Mouse (Mus musculus) neural tube, embryonic 13.5 days (tissue): ENCODE measurements around the gene Rnf130. TPM values are rescaled to one million over a fixed set of nuclear protein-coding genes. Genes with fewer than 3 reads are reported as not detected.
A peak's percentile ranks its signal among the peaks of the same experiment; 100 is the strongest.

Experiments
- ATAC-seq: fragments of 200-750 bp; cut with Nextera tagmentation; 2 replicates; pipeline ENCODE4 v1.8.0; 2017; ENCODE audit warnings: low read depth, mild to moderate bottlenecking, moderate TSS enrichment, moderate library complexity
- H3K27ac ChIP-seq: fragments of 300-500 bp; sonication (generic); replicated peaks from 2 replicates; pipeline ENCODE4 v1.5.1; 2015; ENCODE audit warnings: moderate library complexity, mild to moderate bottlenecking, inconsistent platforms
- H3K27me3 ChIP-seq: fragments of 300-500 bp; sonication (generic); 2 replicates; pipeline ENCODE4 v1.6.1; 2015; ENCODE audit warnings: mild to moderate bottlenecking, inconsistent platforms
- H3K36me3 ChIP-seq: fragments of 300-500 bp; sonication (generic); 2 replicates; pipeline ENCODE4 v1.6.1; 2015; ENCODE audit warnings: mild to moderate bottlenecking, inconsistent platforms
- H3K4me1 ChIP-seq: fragments of 300-500 bp; sonication (generic); replicated peaks from 2 replicates; pipeline ENCODE4 v1.6.1; 2015; ENCODE audit warnings: inconsistent platforms
- H3K4me2 ChIP-seq: fragments of 300-500 bp; sonication (generic); 2 replicates; pipeline ENCODE4 v1.6.1; 2015; ENCODE audit warnings: inconsistent platforms, mild to moderate bottlenecking, moderate library complexity
- H3K4me3 ChIP-seq: fragments of 300-500 bp; sonication (generic); 2 replicates; pipeline ENCODE4 v1.5.1; 2015; ENCODE audit warnings: mild to moderate bottlenecking, inconsistent platforms
- H3K9ac ChIP-seq: fragments of 300-500 bp; sonication (generic); 2 replicates; pipeline ENCODE4 v1.6.1; 2015; ENCODE audit warnings: moderate library complexity, mild to moderate bottlenecking, inconsistent platforms
- H3K9me3 ChIP-seq: fragments of 300-500 bp; sonication (generic); 2 replicates; pipeline ENCODE4 v1.6.1; 2016; ENCODE audit warnings: inconsistent platforms
- WGBS: fragments of 180-500 bp; shearing (Covaris S2); methylation state at CpG from one replicate; pipeline ENCODE4 v1.1.7; 2015; 5-methylcytosine and 5-hydroxymethylcytosine counted together
- polyA plus RNA-seq: library from polyadenylated mRNA; unstranded; fragments of >200 nt; fragmentation: Nextera tagmentation; extraction: Ambion mirVana; gene quantifications from 2 replicates; pipeline ENCODE4 v1.2.1, GENCODE M21; 2015

Rnf130 gene
- 59.2 and 64.2 TPM in 2 replicates for polyA plus RNA-seq

- Histone ChIP-seq H3K4me2 (peak within 1 kb of the TSS; percentile 79), H3K27me3 (peaks cover 10% of the 10 kb centered on the region), H3K36me3 (no peaks in the 10 kb centered on the region), H3K4me1 (peaks cover 35% of the 10 kb centered on the region), H3K9me3 (no peaks in the 10 kb centered on the region), H3K9ac (peak within 1 kb of the TSS; percentile 99), H3K4me3 (peak within 1 kb of the TSS; percentile 77), H3K27ac (peak within 1 kb of the TSS; percentile 97)
- under 1% methylated on average over 119 of the region's 129 CpGs for WGBS
- ATAC-seq: peak; percentile 89
These were observed at the start of gene Rnf130 for GRCm38 (mm10) chr11:50024833-50025720. TSS of gene Rnf130 (plus strand) at chr11:50025346.

GRCm38 (mm10) chr11:49977963-49978568, 47.1 kb upstream of the Rnf130 start:
- no peaks in the 10 kb centered on the region for H3K9me3 ChIP-seq

GRCm38 (mm10) chr11:49978935-49979334, 46.2 kb upstream of the Rnf130 start:
- H3K4me2 ChIP-seq: no peak overlapping the region
- 94% methylated on average over 8 of the region's 8 CpGs for WGBS
- no peak overlapping the region for H3K4me3 ChIP-seq
- H3K36me3 ChIP-seq: no peaks in the 10 kb centered on the region
- ATAC-seq: no peak
- H3K9me3 ChIP-seq: no peaks in the 10 kb centered on the region
- H3K27me3 ChIP-seq: no peaks in the 10 kb centered on the region
- H3K4me1 ChIP-seq: no peaks in the 10 kb centered on the region
- no peak overlapping the region for H3K27ac ChIP-seq
- H3K9ac ChIP-seq: no peak overlapping the region

More at GRCm38 (mm10) chr11:49977963-49978568, 47.1 kb upstream of the Rnf130 start:
- WGBS: 84% methylated on average over 10 of the region's 10 CpGs
- Histone ChIP-seq H3K4me3 (no peak overlapping the region), H3K36me3 (no peaks in the 10 kb centered on the region), H3K9ac (no peak overlapping the region), H3K27ac (no peak overlapping the region), H3K4me2 (no peak overlapping the region), H3K27me3 (no peaks in the 10 kb centered on the region), H3K4me1 (no peaks in the 10 kb centered on the region)
- ATAC-seq: no peak

GRCm38 (mm10) chr11:49980681-49981235, 44.4 kb upstream of the Rnf130 start:
- Histone ChIP-seq H3K27me3 (no peaks in the 10 kb centered on the region), H3K4me3 (no peak overlapping the region), H3K4me1 (no peaks in the 10 kb centered on the region), H3K9me3 (no peaks in the 10 kb centered on the region), H3K4me2 (no peak overlapping the region), H3K27ac (no peak overlapping the region), H3K36me3 (no peaks in the 10 kb centered on the region), H3K9ac (no peak overlapping the region)
- WGBS: 76% methylated on average over 6 of the region's 6 CpGs
- no peak for ATAC-seq

GRCm38 (mm10) chr11:49981321-49981963, 43.7 kb upstream of the Rnf130 start:
- Histone ChIP-seq H3K9ac (no peak overlapping the region), H3K9me3 (no peaks in the 10 kb centered on the region), H3K4me3 (no peak overlapping the region), H3K27me3 (no peaks in the 10 kb centered on the region), H3K36me3 (no peaks in the 10 kb centered on the region), H3K4me2 (no peak overlapping the region), H3K27ac (no peak overlapping the region), H3K4me1 (no peaks in the 10 kb centered on the region)
- ATAC-seq: no peak
- WGBS: 91% methylated on average over 7 of the region's 7 CpGs

GRCm38 (mm10) chr11:49982094-49982493, 43.1 kb upstream of the Rnf130 start:
- no peaks in the 10 kb centered on the region for H3K36me3 ChIP-seq
- no peaks in the 10 kb centered on the region for H3K9me3 ChIP-seq
- ATAC-seq: no peak
- no peak overlapping the region for H3K9ac ChIP-seq
- WGBS: 84% methylated on average over 4 of the region's 4 CpGs
- no peaks in the 10 kb centered on the region for H3K27me3 ChIP-seq
- no peaks in the 10 kb centered on the region for H3K4me1 ChIP-seq
- H3K27ac ChIP-seq: no peak overlapping the region
- H3K4me3 ChIP-seq: no peak overlapping the region
- no peak overlapping the region for H3K4me2 ChIP-seq

GRCm38 (mm10) chr11:49982881-49983280, 42.3 kb upstream of the Rnf130 start:
- Histone ChIP-seq H3K36me3 (no peaks in the 10 kb centered on the region), H3K4me1 (no peaks in the 10 kb centered on the region), H3K27me3 (no peaks in the 10 kb centered on the region), H3K4me2 (no peak overlapping the region), H3K4me3 (no peak overlapping the region), H3K9ac (no peak overlapping the region), H3K9me3 (no peaks in the 10 kb centered on the region), H3K27ac (no peak overlapping the region)
- 55% methylated on average over 4 of the region's 4 CpGs for WGBS
- no peak for ATAC-seq

GRCm38 (mm10) chr11:49983875-49984552, 41.1 kb upstream of the Rnf130 start:
- Histone ChIP-seq H3K4me1 (no peaks in the 10 kb centered on the region), H3K36me3 (no peaks in the 10 kb centered on the region), H3K27me3 (no peaks in the 10 kb centered on the region), H3K27ac (no peak overlapping the region), H3K4me3 (no peak overlapping the region), H3K9me3 (no peaks in the 10 kb centered on the region), H3K4me2 (no peak overlapping the region), H3K9ac (no peak overlapping the region)
- 74% methylated on average over 4 of the region's 4 CpGs for WGBS
- ATAC-seq: no peak

GRCm38 (mm10) chr11:49985009-49985408, 40.1 kb upstream of the Rnf130 start:
- Histone ChIP-seq H3K4me1 (no peaks in the 10 kb centered on the region), H3K27me3 (no peaks in the 10 kb centered on the region), H3K4me3 (no peak overlapping the region), H3K9me3 (no peaks in the 10 kb centered on the region), H3K9ac (no peak overlapping the region), H3K27ac (no peak overlapping the region), H3K36me3 (no peaks in the 10 kb centered on the region), H3K4me2 (no peak overlapping the region)
- ATAC-seq: no peak
- WGBS: 90% methylated on average over 4 of the region's 4 CpGs

- H3K9ac ChIP-seq: no peak overlapping the region
- peak; percentile 71; the same call in 1 of the 2 replicates for ATAC-seq
- H3K27ac ChIP-seq: no peak overlapping the region
- no peaks in the 10 kb centered on the region for H3K4me1 ChIP-seq
- 22% methylated on average over 10 of the region's 10 CpGs for WGBS
- H3K27me3 ChIP-seq: no peaks in the 10 kb centered on the region
- H3K4me3 ChIP-seq: no peak overlapping the region
- H3K4me2 ChIP-seq: no peak overlapping the region
- no peaks in the 10 kb centered on the region for H3K36me3 ChIP-seq
- H3K9me3 ChIP-seq: no peaks in the 10 kb centered on the region
These were observed 38.7 kb upstream of the Rnf130 start for GRCm38 (mm10) chr11:49986277-49987036.

GRCm38 (mm10) chr11:49994536-49994935, 30.6 kb upstream of the Rnf130 start:
- WGBS: 85% methylated on average over 2 of the region's 2 CpGs
- Histone ChIP-seq H3K27me3 (no peaks in the 10 kb centered on the region), H3K9me3 (no peaks in the 10 kb centered on the region), H3K36me3 (no peaks in the 10 kb centered on the region), H3K4me2 (no peak overlapping the region), H3K4me3 (no peak overlapping the region), H3K4me1 (no peaks in the 10 kb centered on the region), H3K9ac (no peak overlapping the region), H3K27ac (no peak overlapping the region)
- no peak for ATAC-seq
